Mouse (Mus musculus) neural tube, embryonic 13.5 days (tissue): ENCODE measurements at regions not wholly inside any gene's neighbourhood (a gene's known extent, or its start where the extent isn't known, plus 50 kb on each side); places are given as distances from the start of the nearest gene placed in this dataset.

Source experiments
- ATAC-seq: fragments of 200-750 bp; cut with Nextera tagmentation; 2 replicates; pipeline ENCODE4 v1.8.0; 2017; ENCODE audit warnings: low read depth, mild to moderate bottlenecking, moderate TSS enrichment, moderate library complexity
- H3K27ac ChIP-seq: fragments of 300-500 bp; sonication (generic); replicated peaks from 2 replicates; pipeline ENCODE4 v1.5.1; 2015; ENCODE audit warnings: moderate library complexity, mild to moderate bottlenecking, inconsistent platforms
- H3K27me3 ChIP-seq: fragments of 300-500 bp; sonication (generic); 2 replicates; pipeline ENCODE4 v1.6.1; 2015; ENCODE audit warnings: mild to moderate bottlenecking, inconsistent platforms
- H3K36me3 ChIP-seq: fragments of 300-500 bp; sonication (generic); 2 replicates; pipeline ENCODE4 v1.6.1; 2015; ENCODE audit warnings: mild to moderate bottlenecking, inconsistent platforms
- H3K4me1 ChIP-seq: fragments of 300-500 bp; sonication (generic); replicated peaks from 2 replicates; pipeline ENCODE4 v1.6.1; 2015; ENCODE audit warnings: inconsistent platforms
- H3K4me2 ChIP-seq: fragments of 300-500 bp; sonication (generic); 2 replicates; pipeline ENCODE4 v1.6.1; 2015; ENCODE audit warnings: inconsistent platforms, mild to moderate bottlenecking, moderate library complexity
- H3K4me3 ChIP-seq: fragments of 300-500 bp; sonication (generic); 2 replicates; pipeline ENCODE4 v1.5.1; 2015; ENCODE audit warnings: mild to moderate bottlenecking, inconsistent platforms
- H3K9ac ChIP-seq: fragments of 300-500 bp; sonication (generic); 2 replicates; pipeline ENCODE4 v1.6.1; 2015; ENCODE audit warnings: moderate library complexity, mild to moderate bottlenecking, inconsistent platforms
- H3K9me3 ChIP-seq: fragments of 300-500 bp; sonication (generic); 2 replicates; pipeline ENCODE4 v1.6.1; 2016; ENCODE audit warnings: inconsistent platforms
- WGBS: fragments of 180-500 bp; shearing (Covaris S2); methylation state at CpG from one replicate; pipeline ENCODE4 v1.1.7; 2015; 5-methylcytosine and 5-hydroxymethylcytosine counted together

DNA sequence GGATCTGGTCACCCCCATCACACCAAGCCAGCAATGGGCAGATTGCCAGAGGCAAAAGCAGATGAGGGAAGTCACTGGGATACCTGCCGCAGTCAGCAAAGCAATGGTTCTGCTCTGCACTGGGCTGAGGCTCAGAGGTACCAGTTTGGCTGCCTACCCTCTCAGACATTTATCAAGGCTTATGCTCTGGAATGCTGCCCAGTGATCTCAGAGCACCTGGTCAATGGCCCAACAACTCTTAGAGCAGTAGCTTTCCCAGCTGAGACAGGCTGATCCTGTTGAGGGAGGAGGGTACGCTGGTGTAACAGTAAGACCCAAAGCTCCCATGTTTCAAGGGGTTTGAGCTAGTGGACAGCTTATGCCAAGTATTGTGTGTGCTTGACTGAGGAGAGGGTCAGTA is 117.4 kb upstream of the Pitx1 start:
- 96% methylated on average over 2 of the region's 2 CpGs for WGBS
- Histone ChIP-seq H3K4me2 (no peak overlapping the region), H3K27me3 (peaks cover 20% of the 10 kb centered on the region)

DNA sequence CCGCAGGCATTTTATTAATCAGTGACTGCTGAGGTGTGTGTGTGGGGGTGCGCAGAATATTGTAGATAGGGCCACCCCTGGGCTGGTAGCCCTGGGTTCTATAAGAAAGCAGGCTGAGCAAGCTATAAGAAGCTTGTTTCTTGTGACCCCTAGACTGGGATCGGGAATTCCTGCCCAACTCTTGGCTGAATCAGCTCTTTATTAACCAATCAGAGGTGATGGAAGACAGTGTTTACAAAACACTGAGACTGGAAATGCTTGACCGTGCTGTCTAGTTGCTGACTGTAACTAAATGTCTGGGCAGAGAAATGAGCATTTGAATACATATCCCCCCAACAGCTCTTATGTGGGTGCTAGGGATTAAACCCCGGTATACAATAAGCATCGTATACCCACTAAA is 114.8 kb upstream of the Pitx1 start:
- Histone ChIP-seq H3K36me3 (no peaks in the 10 kb centered on the region), H3K4me1 (no peaks in the 10 kb centered on the region), H3K9ac (no peak overlapping the region), H3K4me3 (no peak overlapping the region), H3K9me3 (no peaks in the 10 kb centered on the region), H3K4me2 (no peak overlapping the region), H3K27me3 (peaks cover 8% of the 10 kb centered on the region; the same call in 1 of the 2 replicates), H3K27ac (no peak overlapping the region)
- WGBS = 88% methylated on average over 6 of the region's 6 CpGs
- ATAC-seq = no peak

More for the DNA sequence above, 117.4 kb upstream of the Pitx1 start:
- no peak overlapping the region for H3K9ac ChIP-seq
- H3K4me1 ChIP-seq = no peaks in the 10 kb centered on the region
- no peaks in the 10 kb centered on the region for H3K36me3 ChIP-seq
- no peaks in the 10 kb centered on the region for H3K9me3 ChIP-seq
- ATAC-seq = no peak
- no peak overlapping the region for H3K27ac ChIP-seq
- H3K4me3 ChIP-seq = no peak overlapping the region

DNA sequence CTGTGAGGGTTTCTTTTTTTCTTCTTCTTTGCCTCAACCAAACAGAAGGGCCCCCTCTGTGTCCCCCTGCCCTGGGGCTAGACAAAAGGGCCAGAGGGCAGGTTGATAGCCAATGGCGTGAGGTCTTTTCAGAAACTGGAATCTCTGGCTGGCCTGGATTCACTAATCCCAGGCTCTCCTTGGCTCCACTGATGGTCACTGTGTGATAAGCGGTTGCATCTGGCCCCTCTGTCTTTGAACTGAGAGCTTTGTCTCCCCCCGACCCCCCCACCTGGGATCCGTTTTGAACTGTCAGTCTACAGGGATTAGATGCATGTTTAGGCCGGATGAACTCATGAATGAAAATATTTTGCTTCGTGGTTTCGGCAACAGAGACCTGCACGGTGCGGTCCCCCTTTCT is 112.6 kb upstream of the Pitx1 start:
- Histone ChIP-seq H3K4me3 (no peak overlapping the region), H3K9me3 (no peaks in the 10 kb centered on the region), H3K27ac (no peak overlapping the region), H3K4me2 (no peak overlapping the region), H3K27me3 (no peaks in the 10 kb centered on the region), H3K36me3 (no peaks in the 10 kb centered on the region), H3K9ac (no peak overlapping the region), H3K4me1 (no peaks in the 10 kb centered on the region)
- no peak for ATAC-seq
- WGBS = 66% methylated on average over 9 of the region's 9 CpGs

DNA sequence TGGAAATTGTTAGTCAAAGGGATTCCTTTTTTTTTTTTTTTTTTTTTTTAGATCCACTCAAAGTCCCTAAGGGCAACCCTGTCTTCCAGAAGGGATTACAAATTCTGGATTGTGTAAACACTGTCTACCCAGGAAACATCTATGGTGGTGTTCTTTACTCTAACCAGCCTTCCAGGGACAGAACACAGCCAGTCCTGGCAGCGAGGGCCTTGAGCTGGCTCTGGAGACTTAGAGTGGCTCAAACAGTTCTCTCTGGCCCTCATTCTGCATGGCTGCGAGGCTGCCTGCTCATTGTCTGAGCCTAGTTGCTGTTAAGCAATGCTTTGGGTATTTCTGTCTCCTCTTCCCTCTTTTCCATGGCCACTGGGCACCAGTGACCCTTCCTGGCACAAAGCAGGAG is 112.2 kb upstream of the Pitx1 start:
- Histone ChIP-seq H3K9me3 (no peaks in the 10 kb centered on the region), H3K4me1 (no peaks in the 10 kb centered on the region), H3K36me3 (no peaks in the 10 kb centered on the region), H3K27ac (no peak overlapping the region), H3K4me3 (no peak overlapping the region), H3K9ac (no peak overlapping the region), H3K4me2 (no peak overlapping the region), H3K27me3 (no peaks in the 10 kb centered on the region)
- ATAC-seq = no peak
- WGBS = 56% methylated on average over 2 of the region's 2 CpGs

DNA sequence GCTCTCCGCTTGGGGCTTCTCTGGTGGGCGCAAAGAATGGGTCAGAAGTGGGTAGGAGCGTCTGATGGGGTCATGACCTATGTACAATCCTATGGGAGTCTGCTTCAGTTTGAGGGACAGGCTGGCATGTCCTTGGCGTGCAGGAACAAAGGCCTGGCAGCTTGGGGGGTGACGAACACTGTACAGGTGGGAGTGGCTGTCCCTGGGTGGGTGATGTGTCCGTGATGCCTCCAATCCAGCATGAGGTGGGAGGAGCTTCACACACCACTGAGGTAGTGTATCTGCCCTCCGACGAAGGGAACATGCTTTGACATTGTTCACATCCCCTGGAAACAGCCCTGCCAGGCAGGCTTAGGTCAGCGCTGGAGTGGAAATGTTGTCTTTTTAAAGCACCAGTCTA is 101.4 kb upstream of the Pitx1 start:
- Histone ChIP-seq H3K4me3 (no peak overlapping the region), H3K27me3 (no peaks in the 10 kb centered on the region), H3K27ac (no peak overlapping the region), H3K4me2 (no peak overlapping the region), H3K9me3 (no peaks in the 10 kb centered on the region), H3K9ac (no peak overlapping the region), H3K36me3 (no peaks in the 10 kb centered on the region), H3K4me1 (no peaks in the 10 kb centered on the region)
- WGBS = 87% methylated on average over 9 of the region's 9 CpGs
- no peak for ATAC-seq

DNA sequence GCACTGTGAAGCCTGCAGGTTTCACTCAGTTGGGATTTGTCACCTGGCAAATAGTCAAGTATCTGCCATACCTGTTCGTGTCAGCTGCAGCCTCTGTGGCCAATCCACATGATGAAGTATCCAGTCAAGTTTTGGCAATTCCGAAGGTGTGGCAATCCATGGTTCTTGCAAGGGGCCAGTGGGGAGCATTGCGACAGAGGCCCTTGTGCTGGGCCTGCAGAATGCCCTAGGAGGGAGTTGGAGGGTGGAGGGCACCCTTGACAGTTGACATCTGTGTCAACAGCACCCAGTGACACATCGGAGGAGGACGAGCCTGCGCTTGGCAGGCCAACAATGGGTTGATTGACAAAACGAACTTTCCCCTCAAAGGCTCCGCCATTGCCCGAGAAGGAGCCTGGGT is 101.0 kb upstream of the Pitx1 start:
- ATAC-seq = no peak
- Histone ChIP-seq H3K9ac (no peak overlapping the region), H3K4me1 (no peaks in the 10 kb centered on the region), H3K4me2 (no peak overlapping the region), H3K4me3 (no peak overlapping the region), H3K36me3 (no peaks in the 10 kb centered on the region), H3K27me3 (no peaks in the 10 kb centered on the region), H3K9me3 (no peaks in the 10 kb centered on the region), H3K27ac (no peak overlapping the region)
- WGBS = 93% methylated on average over 9 of the region's 9 CpGs

DNA sequence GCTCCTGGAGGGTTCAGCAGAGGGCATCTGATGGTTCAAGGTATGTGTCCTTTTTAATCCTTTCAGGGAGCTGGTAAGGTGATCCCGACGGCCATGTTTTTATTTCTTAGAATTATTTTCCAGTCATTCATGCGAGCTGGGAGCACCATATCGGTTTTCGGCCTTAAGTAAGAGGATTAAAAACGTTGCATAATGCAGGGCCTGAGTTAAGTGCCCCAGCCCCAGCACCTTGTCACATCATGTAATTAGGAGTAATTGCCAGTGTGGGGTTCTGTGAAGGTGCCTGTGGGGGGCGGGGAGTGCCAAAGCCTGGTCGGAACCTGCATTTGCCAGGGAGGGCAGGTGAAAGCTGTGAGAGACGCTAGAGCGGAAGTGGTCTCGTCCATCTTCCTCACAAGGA is 94.6 kb upstream of the Pitx1 start:
- no peak overlapping the region for H3K27ac ChIP-seq
- 80% methylated on average over 11 of the region's 11 CpGs for WGBS
- H3K4me3 ChIP-seq = no peak overlapping the region
- no peaks in the 10 kb centered on the region for H3K4me1 ChIP-seq
- no peak overlapping the region for H3K9ac ChIP-seq
- no peak for ATAC-seq
- no peak overlapping the region for H3K4me2 ChIP-seq
- no peaks in the 10 kb centered on the region for H3K36me3 ChIP-seq
- peaks cover 4% of the 10 kb centered on the region; the same call in 1 of the 2 replicates for H3K27me3 ChIP-seq
- H3K9me3 ChIP-seq = no peaks in the 10 kb centered on the region

DNA sequence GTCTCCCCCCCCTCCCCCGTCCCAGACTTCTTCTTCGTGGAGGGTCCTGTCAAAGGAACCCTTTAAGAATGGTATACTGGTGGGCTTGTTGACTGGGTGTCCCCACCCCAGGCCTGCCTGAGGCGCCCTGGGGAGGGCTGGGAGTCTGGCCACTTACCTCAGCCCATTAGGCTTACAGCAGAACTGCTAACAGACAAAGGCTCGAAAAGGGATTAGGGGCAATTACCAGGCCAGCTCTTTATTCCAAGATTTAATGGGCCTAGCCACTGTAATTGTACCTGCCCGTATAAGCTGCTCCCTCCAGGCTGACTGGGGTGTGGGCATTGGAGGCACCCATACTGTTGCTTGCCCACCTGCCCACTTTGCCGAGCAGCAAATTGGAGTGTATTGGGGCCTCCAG is 93.8 kb upstream of the Pitx1 start:
- no peak for ATAC-seq
- WGBS = 22% methylated on average over 6 of the region's 6 CpGs
- no peaks in the 10 kb centered on the region for H3K36me3 ChIP-seq

DNA sequence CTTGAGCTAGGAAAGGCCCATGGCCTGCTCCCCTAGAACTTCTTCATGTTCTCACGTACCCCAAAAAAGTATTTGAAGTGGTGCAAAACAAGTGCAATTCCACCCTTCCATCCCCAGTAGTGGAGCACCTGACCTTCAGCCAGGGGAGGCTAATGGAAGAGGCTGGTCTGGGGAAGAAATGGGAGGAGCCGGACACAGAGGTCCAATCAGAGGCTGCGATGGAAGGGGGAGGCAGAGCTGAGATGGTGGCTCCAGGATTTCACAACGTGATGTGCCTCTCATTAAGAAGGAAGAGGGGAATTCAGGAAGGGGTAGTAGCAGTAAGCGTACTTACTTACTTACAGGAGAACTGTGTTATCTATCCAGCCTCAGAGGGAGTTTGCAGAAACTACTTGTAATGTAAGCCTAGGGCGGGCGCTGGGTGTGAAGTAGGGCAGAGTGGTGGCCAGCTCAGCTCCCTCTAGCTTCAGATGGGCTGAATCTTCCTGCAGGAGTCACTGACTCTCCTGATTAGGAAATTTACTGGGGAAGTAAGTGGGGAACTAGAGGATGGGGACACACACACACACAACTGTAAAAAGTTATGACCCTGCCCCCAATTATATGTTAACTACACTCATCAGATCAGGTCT is 87.6 kb upstream of the Pitx1 start:
- no peaks in the 10 kb centered on the region for H3K36me3 ChIP-seq
- H3K9me3 ChIP-seq = no peaks in the 10 kb centered on the region
- peaks cover 36% of the 10 kb centered on the region for H3K27me3 ChIP-seq
- ATAC-seq = no peak
- WGBS = 10% methylated on average over 7 of the region's 7 CpGs
- peak overlapping the region; percentile 34 for H3K4me2 ChIP-seq
- H3K9ac ChIP-seq = no peak overlapping the region
- peaks cover 14% of the 10 kb centered on the region for H3K4me1 ChIP-seq
- H3K4me3 ChIP-seq = no peak overlapping the region
- no peak overlapping the region for H3K27ac ChIP-seq

More for the DNA sequence above, 93.8 kb upstream of the Pitx1 start:
- H3K9me3 ChIP-seq = no peaks in the 10 kb centered on the region
- no peak overlapping the region for H3K4me3 ChIP-seq
- no peak overlapping the region for H3K27ac ChIP-seq
- no peak overlapping the region for H3K9ac ChIP-seq
- H3K4me2 ChIP-seq = no peak overlapping the region
- peaks cover 10% of the 10 kb centered on the region; the same call in 1 of the 2 replicates for H3K27me3 ChIP-seq
- H3K4me1 ChIP-seq = no peaks in the 10 kb centered on the region

DNA sequence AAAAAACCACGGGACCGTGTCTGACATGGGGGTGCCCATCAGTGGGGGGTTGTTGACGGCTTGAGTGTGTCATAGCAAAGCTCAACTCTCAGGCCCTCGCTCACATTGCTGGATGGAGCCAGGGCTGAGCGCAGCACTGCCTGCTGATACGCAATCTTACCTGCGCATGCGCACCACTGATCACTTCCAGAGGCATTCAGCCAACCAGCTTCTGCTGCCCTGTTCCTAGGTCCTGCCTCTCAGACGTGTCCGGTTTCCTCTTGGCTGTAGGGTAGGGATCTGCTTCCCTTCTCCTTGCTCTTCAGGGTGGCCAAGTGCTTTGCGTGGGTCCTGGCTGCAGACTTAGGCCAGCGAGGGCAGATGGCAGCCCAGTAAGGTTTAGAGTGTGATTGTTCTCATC is 81.3 kb upstream of the Pitx1 start:
- Histone ChIP-seq H3K9me3 (no peaks in the 10 kb centered on the region), H3K27me3 (peaks cover 5% of the 10 kb centered on the region), H3K4me1 (peaks cover 3% of the 10 kb centered on the region; the same call in 1 of the 2 replicates), H3K27ac (no peak overlapping the region), H3K9ac (no peak overlapping the region), H3K36me3 (no peaks in the 10 kb centered on the region), H3K4me3 (no peak overlapping the region), H3K4me2 (no peak overlapping the region)
- 92% methylated on average over 12 of the region's 12 CpGs for WGBS
- ATAC-seq = no peak

DNA sequence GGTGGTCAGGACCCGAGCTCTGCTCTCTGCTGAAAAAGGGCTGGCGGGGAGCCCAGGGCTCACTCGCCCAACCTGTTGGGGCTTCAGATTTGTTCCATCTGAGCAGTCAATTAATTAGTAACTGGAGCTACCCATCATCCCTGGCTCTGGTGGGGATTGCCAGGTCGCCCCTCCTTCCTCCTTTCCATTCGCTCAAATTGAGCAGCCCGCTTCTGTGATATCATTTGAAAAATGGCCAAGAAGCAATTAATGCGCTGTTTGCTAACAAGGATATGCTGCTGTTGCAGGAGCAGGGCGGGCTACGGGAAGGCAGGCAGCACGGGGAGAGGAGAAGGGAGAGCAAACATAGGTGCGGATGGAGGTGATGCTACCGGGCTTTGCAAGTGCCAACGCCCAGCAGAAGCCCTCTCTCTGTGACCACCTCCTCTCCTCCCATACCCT is 76.3 kb upstream of the Pitx1 start:
- Histone ChIP-seq H3K36me3 (no peaks in the 10 kb centered on the region), H3K4me3 (no peak overlapping the region), H3K27ac (no peak overlapping the region), H3K27me3 (no peaks in the 10 kb centered on the region), H3K9ac (no peak overlapping the region), H3K4me2 (no peak overlapping the region), H3K9me3 (no peaks in the 10 kb centered on the region), H3K4me1 (peaks cover 9% of the 10 kb centered on the region; the same call in 1 of the 2 replicates)
- ATAC-seq = peak; percentile 47; the same call in 1 of the 2 replicates
- WGBS = 62% methylated on average over 13 of the region's 13 CpGs

DNA sequence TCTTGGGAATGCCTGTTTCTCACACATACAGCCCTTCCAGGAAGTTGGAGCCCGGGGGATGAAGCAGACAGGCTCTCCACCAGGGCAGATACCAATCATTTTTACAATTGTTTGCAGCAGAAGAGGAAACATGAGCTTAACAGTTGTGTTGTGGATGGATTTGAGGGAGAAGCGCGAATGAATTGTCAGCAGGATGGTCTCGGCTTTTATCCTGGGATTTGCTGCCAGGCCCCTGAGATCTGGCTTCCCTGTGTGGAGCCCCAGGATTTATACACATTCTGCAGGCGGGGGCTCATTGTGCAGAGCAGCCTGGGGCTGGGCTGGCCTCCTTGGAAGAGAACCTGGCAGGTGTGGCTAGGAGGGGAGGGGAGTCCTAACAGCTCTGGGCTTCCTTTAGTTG is 73.9 kb upstream of the Pitx1 start:
- Histone ChIP-seq H3K9ac (no peak overlapping the region), H3K4me3 (no peak overlapping the region), H3K36me3 (no peaks in the 10 kb centered on the region), H3K4me1 (peaks cover 9% of the 10 kb centered on the region; the same call in 1 of the 2 replicates), H3K27ac (no peak overlapping the region), H3K4me2 (no peak overlapping the region), H3K27me3 (no peaks in the 10 kb centered on the region), H3K9me3 (no peaks in the 10 kb centered on the region)
- 37% methylated on average over 5 of the region's 5 CpGs for WGBS
- no peak for ATAC-seq

DNA sequence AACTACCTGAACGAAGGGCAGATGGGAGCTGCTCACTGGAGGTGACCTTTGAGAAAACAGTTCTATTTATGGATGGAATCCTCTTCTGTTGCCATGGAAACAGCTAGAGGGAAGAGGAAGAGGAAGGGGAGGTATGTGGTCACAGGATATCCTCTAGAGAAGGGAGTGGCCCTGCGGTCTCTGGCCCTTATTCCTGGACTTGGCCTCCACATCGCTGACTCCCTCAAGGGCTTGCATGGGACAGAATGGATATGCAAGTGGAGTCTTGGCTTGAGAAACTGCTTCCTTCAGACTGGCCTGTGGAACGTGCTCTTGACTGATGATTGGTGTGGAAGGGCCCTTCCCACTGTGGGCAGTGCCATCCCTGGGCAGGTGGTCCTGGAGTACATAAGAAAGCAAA is 68.9 kb upstream of the Pitx1 start:
- Histone ChIP-seq H3K4me3 (no peak overlapping the region), H3K27ac (no peak overlapping the region), H3K9ac (no peak overlapping the region), H3K4me1 (peaks cover 11% of the 10 kb centered on the region), H3K9me3 (no peaks in the 10 kb centered on the region), H3K27me3 (peaks cover 10% of the 10 kb centered on the region), H3K4me2 (no peak overlapping the region), H3K36me3 (no peaks in the 10 kb centered on the region)
- no peak for ATAC-seq
- 79% methylated on average over 4 of the region's 4 CpGs for WGBS
